Mouse (Mus musculus) hindbrain, embryonic 11.5 days (tissue): Measurements from ENCODE around the gene Wdr91. TPM values are rescaled to one million over a fixed set of nuclear protein-coding genes. Genes with fewer than 3 reads are reported as not detected.

Experiments
- ATAC-seq: fragments of 200-750 bp; cut with Nextera tagmentation; 2 replicates; pipeline ENCODE4 v1.8.0; 2017; ENCODE audit warnings: mild to moderate bottlenecking, moderate TSS enrichment, moderate library complexity; ENCODE audit not compliant: low FRiP score
- DNase-seq: peaks from one replicate; pipeline ENCODE4 v3.0.0-alpha.2; 2015; ENCODE audit warnings: low spot score
- H3K27ac ChIP-seq: fragments of 300-500 bp; sonication (generic); 2 replicates; pipeline ENCODE4 v1.5.1; 2014; ENCODE audit warnings: mild to moderate bottlenecking, low read depth, low read length
- H3K27me3 ChIP-seq: fragments of 300-500 bp; sonication (generic); 2 replicates; pipeline ENCODE4 v1.6.1; 2014; ENCODE audit warnings: mild to moderate bottlenecking, low read length, moderate library complexity, mixed read lengths; ENCODE audit not compliant: control insufficient read depth, insufficient read depth
- H3K36me3 ChIP-seq: fragments of 300-500 bp; sonication (generic); 2 replicates; pipeline ENCODE4 v1.6.1; 2014; ENCODE audit warnings: mild to moderate bottlenecking, low read length, moderate library complexity, mixed read lengths; ENCODE audit not compliant: control insufficient read depth, insufficient read depth
- H3K4me1 ChIP-seq: fragments of 300-500 bp; sonication (generic); replicated peaks from 2 replicates; pipeline ENCODE4 v1.6.1; 2014; ENCODE audit warnings: low read length, mixed read lengths; ENCODE audit not compliant: control insufficient read depth, insufficient read depth
- H3K4me2 ChIP-seq: fragments of 300-500 bp; sonication (generic); replicated peaks from 2 replicates; pipeline ENCODE4 v1.6.1; 2014; ENCODE audit warnings: mild to moderate bottlenecking, low read depth, low read length
- H3K4me3 ChIP-seq: fragments of 300-500 bp; sonication (generic); 2 replicates; pipeline ENCODE4 v1.5.1; 2014; ENCODE audit warnings: low read depth, low read length
- H3K9ac ChIP-seq: fragments of 300-500 bp; sonication (generic); 2 replicates; pipeline ENCODE4 v1.6.1; 2014; ENCODE audit warnings: low read depth, low read length
- H3K9me3 ChIP-seq: fragments of 300-500 bp; sonication (generic); 2 replicates; pipeline ENCODE4 v1.6.1; 2016; ENCODE audit warnings: low read length; ENCODE audit not compliant: control insufficient read depth
- WGBS: fragments of 180-500 bp; shearing (Covaris S2); extraction: QIAGEN DNeasy Blood & Tissue Kit; methylation state at CpG from one replicate; pipeline ENCODE4 v1.1.7; 2014; 5-methylcytosine and 5-hydroxymethylcytosine counted together
- polyA plus RNA-seq: library from polyadenylated mRNA; unstranded; fragments of >200 nt; fragmentation: Nextera tagmentation; extraction: Ambion mirVana; gene quantifications from 2 replicates; pipeline ENCODE4 v1.2.1, GENCODE M21; 2014

The Wdr91 gene
- polyA plus RNA-seq, 1 experiment from 2014 or later = 12.3 TPM

DNA sequence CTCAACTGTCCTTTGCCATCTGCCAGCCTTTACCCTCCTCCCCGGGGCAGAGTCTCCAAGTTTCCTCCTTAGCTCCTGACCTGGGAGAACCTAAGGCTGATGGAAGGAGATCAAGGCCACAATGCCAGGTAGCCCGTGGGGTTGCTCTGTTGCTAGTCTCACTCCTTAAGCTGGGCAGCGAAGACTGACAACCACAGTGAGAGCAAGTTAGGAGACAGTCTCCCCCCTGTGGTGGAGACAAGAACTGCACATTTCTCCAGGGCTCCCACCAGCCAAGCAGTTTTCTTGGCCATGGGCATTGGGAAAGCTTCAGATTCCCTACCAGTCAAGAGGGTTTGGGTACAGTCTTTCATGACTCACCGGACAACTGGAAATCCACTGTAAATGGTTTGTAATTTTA, 16.5 kb upstream of the Wdr91 start:
- Histone ChIP-seq H3K9ac (no peak overlapping the region), H3K36me3 (no peaks in the 10 kb centered on the region), H3K4me2 (no peak overlapping the region), H3K4me1 (no peaks in the 10 kb centered on the region), H3K27me3 (no peaks in the 10 kb centered on the region), H3K4me3 (no peak overlapping the region), H3K27ac (no peak overlapping the region), H3K9me3 (no peaks in the 10 kb centered on the region)
- ATAC-seq (no peak), DNase-seq (peak; percentile 83)
- 50% methylated on average over 4 of the region's 4 CpGs for WGBS

DNA sequence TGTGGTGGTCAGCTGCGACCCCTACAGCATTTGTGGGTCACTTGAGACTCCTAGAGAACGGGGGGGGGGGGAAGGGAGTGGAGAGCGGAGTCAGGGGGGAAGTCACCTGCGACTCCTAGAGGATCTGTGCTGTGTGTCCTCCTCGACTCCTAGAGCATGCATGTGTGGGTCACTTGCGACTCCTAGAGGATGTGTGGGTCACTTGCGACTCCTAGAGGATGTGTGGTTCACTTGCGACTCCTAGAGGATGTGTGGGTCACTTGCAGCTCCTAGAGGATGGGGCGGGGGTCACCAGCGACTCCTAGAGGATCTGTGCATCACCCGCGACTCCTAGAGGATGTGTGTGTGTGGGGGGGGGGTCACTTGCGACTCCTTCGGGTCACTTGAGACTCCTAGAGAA, 11.3 kb upstream of the Wdr91 start:
- no peak overlapping the region for H3K9ac ChIP-seq
- no peak overlapping the region for H3K4me3 ChIP-seq
- no peaks in the 10 kb centered on the region for H3K4me1 ChIP-seq
- DNase-seq (peak; percentile 43), ATAC-seq (no peak)
- H3K36me3 ChIP-seq = no peaks in the 10 kb centered on the region
- H3K4me2 ChIP-seq = no peak overlapping the region
- H3K27ac ChIP-seq = no peak overlapping the region
- no peaks in the 10 kb centered on the region for H3K27me3 ChIP-seq
- H3K9me3 ChIP-seq = no peaks in the 10 kb centered on the region
- 54% methylated on average over 13 of the region's 14 CpGs for WGBS

DNA sequence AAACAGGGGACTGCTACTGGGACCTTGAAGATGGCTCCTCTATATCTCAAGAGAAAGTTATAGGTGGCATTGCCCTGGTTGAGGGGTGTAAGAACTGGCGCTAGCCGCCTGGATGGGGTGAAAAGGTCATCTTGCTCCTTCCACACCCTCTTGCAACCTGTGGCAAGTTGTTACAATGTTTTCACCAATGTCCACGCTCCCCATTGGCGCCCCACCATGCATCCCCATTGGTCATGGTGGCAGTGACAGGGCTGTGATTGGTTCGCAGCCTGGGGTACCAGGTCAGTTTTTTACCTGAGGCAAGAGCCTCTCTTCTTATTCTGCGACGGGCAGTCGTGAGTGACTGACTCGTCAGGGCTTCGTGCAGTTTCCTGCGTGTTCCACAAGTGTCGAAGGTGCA, 10.0 kb upstream of the Wdr91 start:
- no peak overlapping the region for H3K27ac ChIP-seq

GRCm38 (mm10) chr6:34919956-34920355, 9.3 kb upstream of the Wdr91 start, which contains the start of gene Stra8:
Gene Stra8, plus strand, starts transcription at chr6:34920163.
- Histone ChIP-seq H3K4me1 (no peaks in the 10 kb centered on the region), H3K9me3 (no peaks in the 10 kb centered on the region), H3K4me2 (no peak within 1 kb of the TSS), H3K27me3 (no peaks in the 10 kb centered on the region), H3K36me3 (no peaks in the 10 kb centered on the region), H3K4me3 (no peak within 1 kb of the TSS), H3K27ac (no peak within 1 kb of the TSS), H3K9ac (no peak within 1 kb of the TSS)
- DNase-seq (no peak), ATAC-seq (no peak)
- WGBS = 46% methylated on average over 10 of the region's 10 CpGs

More for the DNA sequence above, 10.0 kb upstream of the Wdr91 start:
- Histone ChIP-seq H3K4me2 (no peak overlapping the region), H3K4me3 (no peak overlapping the region), H3K4me1 (no peaks in the 10 kb centered on the region), H3K36me3 (no peaks in the 10 kb centered on the region), H3K9me3 (no peaks in the 10 kb centered on the region), H3K27me3 (no peaks in the 10 kb centered on the region), H3K9ac (no peak overlapping the region)
- 94% methylated on average over 12 of the region's 12 CpGs for WGBS
- DNase-seq (no peak), ATAC-seq (no peak)

- WGBS = 89% methylated on average over 7 of the region's 7 CpGs
- H3K4me1 ChIP-seq = no peaks in the 10 kb centered on the region
These were observed 8.5 kb upstream of the Wdr91 start for GRCm38 (mm10) chr6:34919146-34919545.

GRCm38 (mm10) chr6:34914462-34914861, 3.8 kb upstream of the Wdr91 start:
- H3K4me3 ChIP-seq = no peak overlapping the region
- no peaks in the 10 kb centered on the region for H3K9me3 ChIP-seq
- no peak for DNase-seq
- H3K9ac ChIP-seq = no peak overlapping the region
- no peak overlapping the region for H3K4me2 ChIP-seq
- ATAC-seq = no peak
- H3K4me1 ChIP-seq = no peaks in the 10 kb centered on the region
- H3K36me3 ChIP-seq = no peaks in the 10 kb centered on the region
- H3K27ac ChIP-seq = no peak overlapping the region
- no peaks in the 10 kb centered on the region for H3K27me3 ChIP-seq
- 84% methylated on average over 3 of the region's 3 CpGs for WGBS

More at GRCm38 (mm10) chr6:34919146-34919545, 8.5 kb upstream of the Wdr91 start:
- H3K9ac ChIP-seq = no peak overlapping the region
- H3K27ac ChIP-seq = no peak overlapping the region
- no peak for DNase-seq
- H3K4me3 ChIP-seq = no peak overlapping the region
- no peaks in the 10 kb centered on the region for H3K9me3 ChIP-seq
- H3K36me3 ChIP-seq = no peaks in the 10 kb centered on the region
- no peak for ATAC-seq
- no peaks in the 10 kb centered on the region for H3K27me3 ChIP-seq
- H3K4me2 ChIP-seq = no peak overlapping the region

- H3K27me3 ChIP-seq = no peaks in the 10 kb centered on the region
- no peak overlapping the region for H3K4me3 ChIP-seq
- no peak for DNase-seq
- no peak for ATAC-seq
- no peaks in the 10 kb centered on the region for H3K36me3 ChIP-seq
- H3K4me1 ChIP-seq = no peaks in the 10 kb centered on the region
- no peak overlapping the region for H3K4me2 ChIP-seq
- no peak overlapping the region for H3K9ac ChIP-seq
- no peak overlapping the region for H3K27ac ChIP-seq
- no peaks in the 10 kb centered on the region for H3K9me3 ChIP-seq
- WGBS = 81% methylated on average over 13 of the region's 13 CpGs
These were observed 2.8 kb upstream of the Wdr91 start for GRCm38 (mm10) chr6:34913341-34914040.

DNA sequence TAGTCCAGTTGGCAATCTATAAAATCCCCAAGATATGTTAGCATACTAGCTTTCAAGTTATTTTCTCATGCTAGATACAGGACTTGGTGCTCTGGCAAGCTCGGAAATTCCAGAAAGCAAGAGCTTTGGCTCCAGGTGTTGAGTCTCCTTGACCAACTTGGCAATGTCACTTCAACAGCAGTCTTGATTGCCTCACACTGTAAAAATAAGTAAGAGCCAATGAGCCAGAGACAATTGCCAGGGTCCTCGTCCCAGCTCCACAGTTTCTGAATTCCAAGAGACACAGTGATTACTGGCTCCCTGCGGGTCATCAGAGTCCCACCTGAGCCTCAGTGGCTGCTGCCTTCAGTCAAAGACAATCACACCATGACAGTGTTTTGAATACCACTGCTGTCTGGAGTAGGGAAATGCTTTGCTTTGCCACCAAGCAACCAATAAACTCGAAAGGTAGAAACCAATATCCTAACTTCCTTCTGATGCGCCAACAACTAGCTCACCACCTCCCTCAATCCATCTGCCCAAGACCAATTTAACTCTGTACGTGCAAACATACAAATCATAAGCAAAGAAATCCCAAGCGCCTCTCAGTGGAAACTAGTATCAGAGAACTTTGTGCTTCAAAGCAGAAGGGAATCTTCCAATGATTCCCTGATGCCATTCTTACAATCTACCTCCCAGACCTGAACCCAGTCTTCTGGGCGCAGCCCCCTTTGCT, 888 bp downstream of the Wdr91 start:
- H3K4me3 ChIP-seq = peak overlapping the region; percentile 68
- H3K4me2 ChIP-seq = peak overlapping the region; percentile 57
- H3K27ac ChIP-seq = no peak overlapping the region
- no peaks in the 10 kb centered on the region for H3K27me3 ChIP-seq
- no peaks in the 10 kb centered on the region for H3K36me3 ChIP-seq
- no peaks in the 10 kb centered on the region for H3K4me1 ChIP-seq
- WGBS = 49% methylated on average over 8 of the region's 8 CpGs
- ATAC-seq = no peak
- H3K9ac ChIP-seq = peak overlapping the region; percentile 52
- no peak for DNase-seq
- H3K9me3 ChIP-seq = no peaks in the 10 kb centered on the region
